Mouse (Mus musculus) erythroid progenitor cell, adult 5-6 weeks (primary cell): ENCODE data around the gene Gpr132. TPM values are rescaled to one million over a fixed set of nuclear protein-coding genes. Genes with fewer than 3 reads are reported as not detected.

ENCODE experiments used
- ATAC-seq: replicated peaks from 2 replicates; pipeline ENCODE4 v1.8.0; 2016; ENCODE audit warnings: moderate number of reproducible peaks, mild to moderate bottlenecking, moderate TSS enrichment, inconsistent platforms; ENCODE audit not compliant: poor library complexity, low FRiP score, severe bottlenecking
- total RNA-seq, 2 experiments: library from RNA; stranded (forward) in 1 of 2; stranded (reverse) in 1 of 2; fragments of 150-400 nt in 1 of 2; fragments of 186-747, 209-891 nt in 1 of 2; gene quantifications; 2 replicates each; pipeline versions ENCODE4 v1.2.3 to v1.2.4; 2015 to 2017; ENCODE audit warnings: low replicate concordance in 2 of 2

Gene Gpr132
- total RNA-seq, 2 experiments from 2014 or later, result 1.3 to 2.7 TPM

- ATAC-seq, result no peak
These were observed 65.1 kb downstream of the Gpr132 start for GRCm38 (mm10) chr12:112802917-112803316.

GRCm38 (mm10) chr12:112801864-112802846 lies 65.9 kb downstream of the Gpr132 start, which contains the start of gene Ahnak2:
Gene Ahnak2, minus strand, starts transcription at chr12:112802657.
- ATAC-seq, result no peak

Other genes starting within 250 kb of the Gpr132 start
- 16.8 and 26.3 TPM in 2 replicates for gene Adssl1, start 248.2 kb downstream of the Gpr132 start, total RNA-seq (2015; ENCODE audit: low replicate concordance)
- 2.0 and 14.9 TPM in 2 replicates for gene Adssl1, start 248.2 kb downstream of the Gpr132 start, total RNA-seq (2017; ENCODE audit: low replicate concordance)
- gene Siva1, start 223.5 kb downstream of the Gpr132 start, total RNA-seq (2015; ENCODE audit: low replicate concordance), result 62.0 and 125 TPM in 2 replicates
- 136 and 176 TPM in 2 replicates for gene Siva1, start 223.5 kb downstream of the Gpr132 start, total RNA-seq (2017; ENCODE audit: low replicate concordance)
- 22.6 and 24.1 TPM in 2 replicates for gene Akt1, start 193.3 kb downstream of the Gpr132 start, total RNA-seq (2015; ENCODE audit: low replicate concordance)
- 24.5 and 40.9 TPM in 2 replicates for gene Akt1, start 193.3 kb downstream of the Gpr132 start, total RNA-seq (2017; ENCODE audit: low replicate concordance)
- 10.1 TPM in 1 of 2 replicates, not detected in the other for gene Zbtb42, start 189.4 kb downstream of the Gpr132 start, total RNA-seq (2015; ENCODE audit: low replicate concordance)
- 0.39 TPM in 1 of 2 replicates, not detected in the other for gene Zbtb42, start 189.4 kb downstream of the Gpr132 start, total RNA-seq (2017; ENCODE audit: low replicate concordance)
- 1.3 TPM in 1 of 2 replicates, not detected in the other for gene Cep170b, start 147.8 kb downstream of the Gpr132 start, total RNA-seq (2015; ENCODE audit: low replicate concordance)
- not detected in 2 replicates for gene Cep170b, start 147.8 kb downstream of the Gpr132 start, total RNA-seq (2017; ENCODE audit: low replicate concordance)
- gene Pld4, start 107.6 kb downstream of the Gpr132 start, total RNA-seq (2015; ENCODE audit: low replicate concordance), result 20.1 and 29.9 TPM in 2 replicates
- 8.9 and 14.0 TPM in 2 replicates for gene Pld4, start 107.6 kb downstream of the Gpr132 start, total RNA-seq (2017; ENCODE audit: low replicate concordance)
- gene Ahnak2, start 65.6 kb downstream of the Gpr132 start, total RNA-seq (2015; ENCODE audit: low replicate concordance), result 0.36 TPM in 1 of 2 replicates, not detected in the other
- gene Ahnak2, start 65.6 kb downstream of the Gpr132 start, total RNA-seq (2017; ENCODE audit: low replicate concordance), result 0.64 TPM in 1 of 2 replicates, not detected in the other
- gene Clba1, start 59.3 kb downstream of the Gpr132 start, total RNA-seq (2015; ENCODE audit: low replicate concordance), result not detected in 2 replicates
- gene Clba1, start 59.3 kb downstream of the Gpr132 start, total RNA-seq (2017; ENCODE audit: low replicate concordance), result 0.51 TPM in 1 of 2 replicates, not detected in the other
- gene Cdca4, start 38.8 kb downstream of the Gpr132 start, total RNA-seq (2015; ENCODE audit: low replicate concordance), result 170 and 180 TPM in 2 replicates
- gene Cdca4, start 38.8 kb downstream of the Gpr132 start, total RNA-seq (2017; ENCODE audit: low replicate concordance), result 135 and 144 TPM in 2 replicates
- not detected in 2 replicates for gene Jag2, start 61.5 kb upstream of the Gpr132 start, total RNA-seq (2015; ENCODE audit: low replicate concordance)
- gene Jag2, start 61.5 kb upstream of the Gpr132 start, total RNA-seq (2017; ENCODE audit: low replicate concordance), result 0.26 TPM in 1 of 2 replicates, not detected in the other
- 12.3 TPM in 1 of 2 replicates, not detected in the other for gene Nudt14, start 73.9 kb upstream of the Gpr132 start, total RNA-seq (2015; ENCODE audit: low replicate concordance)
- gene Nudt14, start 73.9 kb upstream of the Gpr132 start, total RNA-seq (2017; ENCODE audit: low replicate concordance), result 2.5 and 3.3 TPM in 2 replicates
- gene Btbd6, start 108.3 kb upstream of the Gpr132 start, total RNA-seq (2015; ENCODE audit: low replicate concordance), result 0.84 and 3.2 TPM in 2 replicates
- 0.68 and 1.0 TPM in 2 replicates for gene Btbd6, start 108.3 kb upstream of the Gpr132 start, total RNA-seq (2017; ENCODE audit: low replicate concordance)
- gene Brf1, start 132.5 kb upstream of the Gpr132 start, total RNA-seq (2015; ENCODE audit: low replicate concordance), result 55.1 and 57.4 TPM in 2 replicates
- 172 and 200 TPM in 2 replicates for gene Brf1, start 132.5 kb upstream of the Gpr132 start, total RNA-seq (2017; ENCODE audit: low replicate concordance)
- 68.3 and 88.3 TPM in 2 replicates for gene Pacs2, start 146.3 kb upstream of the Gpr132 start, total RNA-seq (2015; ENCODE audit: low replicate concordance)
- 44.9 and 45.7 TPM in 2 replicates for gene Pacs2, start 146.3 kb upstream of the Gpr132 start, total RNA-seq (2017; ENCODE audit: low replicate concordance)
- gene Tex22, start 206.3 kb upstream of the Gpr132 start, total RNA-seq (2015; ENCODE audit: low replicate concordance), result not detected in 2 replicates
- gene Tex22, start 206.3 kb upstream of the Gpr132 start, total RNA-seq (2017; ENCODE audit: low replicate concordance), result not detected in 2 replicates
- gene Mta1, start 230.1 kb upstream of the Gpr132 start, total RNA-seq (2015; ENCODE audit: low replicate concordance), result 27.2 and 40.4 TPM in 2 replicates
- 17.6 and 21.6 TPM in 2 replicates for gene Mta1, start 230.1 kb upstream of the Gpr132 start, total RNA-seq (2017; ENCODE audit: low replicate concordance)